Mouse (Mus musculus) lung, postnatal 25 days (tissue): ENCODE measurements around the gene Socs3.
A peak's percentile ranks its signal among the peaks of the same experiment; 100 is the strongest.

ENCODE experiments used
- DNase-seq: peaks from one replicate; pipeline ENCODE4 v3.0.0; 2022; ENCODE audit warnings: low spot score

The Socs3 gene

GRCm38 (mm10) chr11:117972656-117973558, 3.1 kb upstream of the Socs3 start:
- no peak for DNase-seq

- no peak for DNase-seq
These were observed 1.9 kb upstream of the Socs3 start for GRCm38 (mm10) chr11:117971646-117972242.

- no peak for DNase-seq
These were observed 1.3 kb upstream of the Socs3 start for GRCm38 (mm10) chr11:117971100-117971499.

DNA sequence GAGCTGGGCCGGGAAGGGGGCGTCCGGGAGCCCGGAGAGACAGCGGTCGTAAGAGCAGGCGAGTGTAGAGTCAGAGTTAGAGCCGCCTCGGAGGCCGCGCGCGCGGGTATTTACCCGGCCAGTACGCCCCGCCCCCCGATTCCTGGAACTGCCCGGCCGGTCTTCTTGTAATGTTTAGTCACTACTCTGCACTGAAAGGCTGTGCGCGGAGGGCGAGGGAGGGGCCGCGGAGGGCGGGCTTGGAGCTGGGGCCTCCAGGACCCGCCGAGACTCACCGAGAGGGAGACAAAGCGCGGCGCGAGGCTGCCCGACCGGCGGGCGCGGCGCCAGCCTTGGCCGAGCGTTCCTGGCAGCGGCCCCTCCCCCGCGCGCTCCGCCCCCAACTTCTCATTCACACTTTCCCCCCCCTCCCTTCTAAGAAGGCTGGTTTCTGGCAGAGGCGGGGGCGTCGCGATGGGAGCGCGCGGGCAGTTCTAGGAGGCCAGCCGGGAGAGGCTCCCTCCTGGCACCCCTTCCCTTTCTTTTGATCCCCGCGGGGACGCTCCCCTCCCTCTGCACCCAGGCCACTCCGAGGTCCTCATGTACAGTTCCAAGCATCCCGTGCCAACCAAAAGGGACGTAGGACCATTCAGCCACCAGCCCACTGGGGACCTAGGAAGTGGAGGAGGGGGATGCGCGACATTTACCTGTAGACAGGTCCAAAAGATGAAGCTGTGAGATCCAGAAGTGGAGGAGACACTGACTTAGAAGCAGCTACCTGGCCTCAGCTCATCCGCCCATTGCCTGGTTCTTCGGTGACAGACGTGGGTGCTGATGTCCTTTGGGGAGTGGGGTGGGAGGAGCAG, 525 bp downstream of the Socs3 start:
- peak; percentile 99 for DNase-seq

DNA sequence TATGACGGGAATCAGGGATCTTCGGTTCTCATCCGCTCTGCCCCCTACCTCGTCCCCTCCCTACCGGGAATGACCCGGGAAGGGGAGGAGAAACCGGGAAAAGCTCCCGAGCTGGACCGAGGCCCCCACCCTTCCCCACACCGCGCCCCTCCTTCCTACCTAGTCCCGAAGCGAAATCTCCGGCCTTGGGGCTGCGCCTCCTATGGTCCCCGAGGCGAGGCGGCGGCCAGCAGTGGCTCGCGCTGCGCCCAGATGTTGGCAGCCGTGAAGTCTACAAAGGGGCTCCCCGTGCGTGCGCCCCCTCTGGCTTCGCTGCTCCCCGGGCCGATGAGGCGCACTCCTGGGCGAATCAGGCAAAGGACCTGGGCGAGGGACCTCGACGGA, 1.1 kb downstream of the Socs3 start:
- no peak for DNase-seq

DNA sequence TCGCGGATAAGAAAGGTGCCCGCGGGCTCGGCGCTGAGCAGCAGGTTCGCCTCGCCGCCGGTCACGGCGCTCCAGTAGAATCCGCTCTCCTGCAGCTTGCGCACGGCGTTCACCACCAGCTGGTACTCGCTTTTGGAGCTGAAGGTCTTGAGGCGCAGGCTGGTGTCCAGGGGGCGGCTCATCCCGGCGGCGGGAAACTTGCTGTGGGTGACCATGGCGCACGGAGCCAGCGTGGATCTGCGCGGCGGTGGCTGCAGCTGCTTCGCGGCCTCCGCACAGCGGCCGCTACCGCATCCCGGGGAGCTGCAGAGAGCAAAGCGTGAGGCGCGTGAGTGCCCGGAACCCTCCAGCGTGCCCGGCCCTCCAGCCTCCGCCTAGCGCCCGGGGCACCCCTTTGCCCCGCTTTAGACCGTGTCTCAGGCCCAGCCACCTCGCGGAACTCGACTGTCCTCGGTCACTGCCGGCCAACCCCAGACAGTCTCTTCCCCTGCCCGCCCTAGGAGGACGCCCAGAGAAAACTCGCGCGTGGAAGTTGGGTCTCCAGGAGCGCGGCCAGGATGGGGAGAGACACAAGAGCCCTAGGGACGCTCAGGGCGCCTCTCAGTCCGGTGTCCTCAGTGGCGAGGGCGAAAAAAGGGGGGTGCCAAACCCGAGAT, 1.7 kb downstream of the Socs3 start:
- no peak for DNase-seq

DNA sequence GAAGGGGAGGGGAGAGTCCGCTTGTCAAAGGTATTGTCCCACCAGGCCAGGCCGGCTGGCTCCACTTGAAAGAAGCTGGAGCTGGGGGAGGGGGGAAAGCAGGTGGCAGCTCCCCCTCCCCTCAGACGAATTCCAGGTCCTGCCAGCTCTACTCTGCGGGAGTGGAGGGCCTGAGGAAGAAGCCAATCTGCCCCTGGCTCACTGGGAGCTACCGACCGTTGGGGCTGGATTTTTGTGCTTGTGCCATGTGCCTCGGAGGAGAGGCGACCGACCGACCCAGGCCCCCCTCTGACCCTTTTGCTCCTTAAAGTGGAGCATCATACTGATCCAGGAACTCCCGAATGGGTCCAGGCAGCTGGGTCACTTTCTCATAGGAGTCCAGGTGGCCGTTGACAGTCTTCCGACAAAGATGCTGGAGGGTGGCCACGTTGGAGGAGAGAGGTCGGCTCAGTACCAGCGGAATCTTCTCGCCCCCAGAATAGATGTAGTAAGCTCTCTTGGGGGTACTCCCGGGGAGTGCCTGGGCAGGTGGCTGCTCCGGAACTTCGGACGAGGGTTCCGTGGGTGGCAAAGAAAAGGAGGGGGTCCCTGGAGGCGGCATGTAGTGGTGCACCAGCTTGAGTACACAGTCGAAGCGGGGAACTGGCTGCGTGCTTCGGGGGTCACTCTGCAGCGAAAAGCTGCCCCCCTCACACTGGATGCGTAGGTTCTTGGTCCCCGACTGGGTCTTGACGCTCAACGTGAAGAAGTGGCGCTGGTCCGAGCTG, 2.4 kb downstream of the Socs3 start:
- DNase-seq: no peak

DNA sequence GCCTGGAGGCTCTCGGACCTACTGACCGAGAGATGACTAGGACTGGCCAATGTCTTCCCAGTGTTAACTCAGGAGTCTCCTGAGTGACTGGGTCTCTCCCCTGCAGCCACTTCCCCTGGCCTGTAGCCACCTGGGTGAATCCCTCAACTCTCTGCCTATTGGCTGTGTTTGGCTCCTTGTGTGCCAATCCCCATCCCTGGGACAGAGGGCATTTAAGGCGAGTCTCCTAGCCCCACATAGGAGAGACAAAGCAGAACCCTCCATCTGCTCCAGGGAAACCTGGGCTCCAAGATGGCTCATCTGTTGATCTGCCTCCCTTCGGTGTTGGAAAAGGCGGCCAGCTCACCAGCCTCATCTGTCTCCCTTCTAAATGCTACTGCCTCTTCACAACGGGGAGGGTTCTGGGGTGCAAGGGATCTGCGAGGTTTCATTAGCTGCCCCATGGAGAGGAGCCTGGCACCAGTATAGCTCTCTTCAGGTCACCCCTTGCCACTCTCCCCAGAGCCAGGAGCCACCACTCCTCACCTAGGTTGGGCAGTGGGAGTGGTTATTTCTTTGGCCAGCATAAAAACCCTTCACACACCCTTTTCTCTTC, 3.2 kb downstream of the Socs3 start:
- DNase-seq: no peak

GRCm38 (mm10) chr11:117965561-117965981, 4.3 kb downstream of the Socs3 start:
- no peak for DNase-seq

- DNase-seq: no peak
These were observed 4.8 kb downstream of the Socs3 start for GRCm38 (mm10) chr11:117965052-117965451.

DNA sequence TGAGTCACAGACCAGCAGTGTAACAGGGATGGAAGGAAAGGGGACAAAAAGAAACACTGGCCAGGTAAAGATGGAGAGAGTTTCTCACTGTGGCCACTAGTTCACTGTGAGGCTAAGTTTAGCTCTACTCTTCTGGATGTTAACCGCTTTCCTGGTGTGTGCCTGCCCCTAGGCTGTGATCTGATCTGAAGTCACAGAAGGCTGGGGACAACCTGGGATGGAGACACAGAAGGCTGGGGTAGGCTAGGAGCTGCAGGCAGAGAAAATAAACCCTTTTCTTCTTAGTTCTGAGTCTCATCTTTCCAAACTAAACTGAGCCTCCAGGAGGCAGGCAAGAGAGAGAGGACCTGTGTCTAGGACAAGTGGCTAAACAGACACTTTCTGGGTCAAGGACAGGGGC, 5.6 kb downstream of the Socs3 start:
- no peak for DNase-seq

- no peak for DNase-seq
These were observed 6.0 kb downstream of the Socs3 start for GRCm38 (mm10) chr11:117963872-117964271.

DNA sequence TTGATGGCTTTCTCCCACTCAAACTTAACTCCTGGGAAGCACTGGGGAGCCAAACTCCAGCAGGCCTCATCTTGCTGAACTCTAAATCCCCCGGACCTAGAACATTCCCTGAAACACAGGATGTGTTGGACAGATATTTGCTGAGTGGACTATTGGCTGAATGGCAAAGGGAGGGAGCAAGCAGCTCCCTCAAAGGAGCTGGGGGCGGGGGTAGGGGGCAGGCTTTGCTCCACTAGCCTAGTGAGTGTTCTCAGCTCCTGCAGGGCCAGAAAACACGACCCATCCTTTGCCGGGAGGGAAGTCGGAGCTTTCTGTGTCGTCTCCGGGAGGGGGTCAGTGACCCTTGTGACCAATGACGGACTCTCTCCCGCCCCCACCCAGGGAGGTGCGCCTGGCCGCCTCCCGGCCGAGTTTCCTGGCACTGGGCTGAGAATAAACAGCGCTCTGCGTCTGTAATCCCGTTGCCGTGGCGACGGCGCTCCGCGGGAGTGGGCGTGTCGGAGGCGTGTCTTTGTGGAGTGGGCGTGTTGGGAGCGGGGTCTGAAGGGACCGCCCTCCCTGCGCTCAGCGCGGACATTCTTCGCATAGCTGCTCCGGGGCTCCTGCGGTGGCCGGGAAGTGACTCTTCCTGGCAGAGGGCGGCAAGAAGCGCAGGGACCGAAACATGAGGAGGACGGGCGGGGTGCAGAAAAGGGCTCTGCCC, 6.6 kb downstream of the Socs3 start:
- peak; percentile 99 for DNase-seq

DNA sequence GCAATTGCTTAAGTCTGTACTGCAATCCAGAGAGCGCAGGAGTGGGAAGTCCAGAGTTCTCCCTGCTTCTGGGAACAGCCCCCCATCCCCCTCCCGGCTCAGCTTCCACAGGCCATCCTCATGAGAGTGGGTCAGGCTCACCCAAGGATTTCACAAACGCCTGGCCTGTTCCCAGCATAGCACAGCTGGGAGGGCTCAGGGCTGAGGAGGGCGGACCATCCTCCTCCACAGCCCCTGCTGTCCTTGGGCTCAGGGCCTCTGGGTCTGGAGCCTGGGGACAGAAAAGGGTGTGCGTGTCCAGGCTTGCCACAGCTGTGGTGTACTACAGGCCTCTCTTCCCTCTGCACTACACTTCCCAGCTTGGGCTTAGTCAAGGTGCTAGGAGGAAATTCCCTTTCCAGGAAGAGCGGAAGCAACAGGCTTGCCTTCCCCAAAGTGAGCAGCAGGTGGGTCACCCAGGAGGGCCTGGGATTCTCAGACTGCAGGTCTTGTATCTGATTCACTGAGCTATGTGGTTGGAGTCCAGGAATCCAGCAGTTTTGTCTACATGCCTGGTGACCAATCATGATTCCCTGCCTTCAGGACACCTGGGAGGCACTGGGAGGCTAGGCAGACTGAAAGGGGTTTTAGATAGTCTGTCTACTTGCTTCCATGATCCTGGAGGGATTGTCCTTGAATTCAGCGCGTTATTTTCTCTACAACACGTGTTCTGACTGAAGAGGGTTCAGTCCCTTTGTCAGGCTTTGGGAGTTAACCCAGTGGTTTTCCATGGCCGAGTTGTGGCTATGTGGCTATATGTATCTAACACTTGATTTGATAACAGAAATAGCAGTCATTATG, 7.4 kb downstream of the Socs3 start:
- peak; percentile 86 for DNase-seq

- DNase-seq: no peak
These were observed 9.2 kb downstream of the Socs3 start for GRCm38 (mm10) chr11:117960601-117961000.

DNA sequence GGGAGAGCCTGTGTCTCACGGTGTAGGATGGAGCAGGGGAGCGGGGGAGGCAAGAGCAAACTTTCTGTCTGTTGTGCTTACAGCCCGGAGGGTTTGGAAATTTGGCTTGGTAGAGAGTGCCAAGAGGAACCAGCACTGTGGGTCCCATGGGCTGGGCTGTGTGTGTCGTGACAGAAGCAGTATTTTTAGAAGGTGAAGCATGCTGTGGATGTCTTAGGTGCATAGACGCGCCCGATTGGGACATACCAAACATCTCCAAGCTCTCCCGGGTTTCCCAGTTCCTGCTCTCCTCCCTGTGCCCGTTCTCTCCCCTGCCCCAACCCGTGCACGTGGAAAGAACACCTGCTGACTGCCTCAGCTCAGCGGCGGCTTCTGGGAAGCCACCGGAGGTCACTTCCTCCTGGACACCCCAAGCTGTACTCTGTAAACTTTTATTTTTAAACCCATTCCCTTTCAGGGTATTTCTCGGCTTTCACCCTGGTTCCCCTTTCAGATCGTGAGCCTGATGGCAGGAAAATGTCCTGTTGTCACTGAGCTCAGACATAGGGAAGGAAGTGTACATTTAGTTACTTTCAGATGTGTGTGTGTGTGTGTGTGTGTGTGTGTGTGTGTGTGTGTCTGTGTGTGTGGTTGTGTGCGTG, 10.0 kb downstream of the Socs3 start:
- no peak for DNase-seq

DNA sequence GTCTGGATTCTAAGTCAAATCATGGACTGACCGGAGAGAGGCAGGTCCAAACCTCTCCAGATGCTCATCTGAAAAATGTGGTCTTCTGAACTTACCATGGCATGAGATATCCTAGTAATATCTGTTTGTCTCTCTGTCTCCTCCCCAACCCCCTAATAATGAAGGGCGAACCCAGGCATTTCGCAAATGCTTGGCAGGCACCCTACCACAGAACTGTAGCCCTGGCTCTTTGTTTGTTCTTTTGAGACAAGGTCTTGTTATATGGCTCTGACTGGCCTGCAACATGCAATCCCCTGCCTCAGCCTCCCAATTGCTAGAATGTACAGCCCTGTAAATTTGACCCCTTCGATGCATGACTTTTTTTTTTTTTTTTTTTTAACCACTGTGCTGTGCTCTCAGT, 10.7 kb downstream of the Socs3 start:
- DNase-seq: no peak

DNA sequence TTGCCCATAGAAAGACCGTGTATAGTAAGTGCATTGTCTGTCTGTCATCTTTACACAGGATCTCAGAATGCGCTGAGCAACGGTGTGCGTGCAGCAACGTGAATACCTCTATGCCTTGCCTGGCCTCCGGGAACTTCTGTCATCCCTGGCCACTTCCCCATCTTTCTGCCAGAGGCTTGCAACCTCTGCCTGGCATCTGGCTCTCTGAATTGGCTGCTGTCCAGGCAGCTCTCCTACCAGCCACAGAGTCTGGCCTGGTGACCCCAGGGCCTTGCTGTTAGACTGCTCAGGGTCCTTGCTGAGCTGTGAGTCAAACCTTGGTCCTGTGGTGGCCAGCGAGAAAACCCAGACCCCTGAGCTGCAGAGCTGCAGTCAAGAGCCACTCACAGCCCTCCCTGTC, 11.7 kb downstream of the Socs3 start:
- DNase-seq: no peak

GRCm38 (mm10) chr11:117955621-117956020, 14.2 kb downstream of the Socs3 start:
- DNase-seq: peak; percentile 76
